Mouse (Mus musculus) embryo, embryonic 10 days (tissue): ENCODE measurements around the gene Usp24.
A peak's percentile ranks its signal among the peaks of the same experiment; 100 is the strongest.
"Not testable (repeated sequence)": the region's sequence is repeated elsewhere in the genome, so short reads cannot be mapped to it uniquely, and the experiment has no call there.

Experiments
- DNase-seq: peaks from one replicate; pipeline ENCODE4 v3.0.0-alpha.2; 2015; ENCODE audit warnings: low spot score

Usp24 gene

DNA sequence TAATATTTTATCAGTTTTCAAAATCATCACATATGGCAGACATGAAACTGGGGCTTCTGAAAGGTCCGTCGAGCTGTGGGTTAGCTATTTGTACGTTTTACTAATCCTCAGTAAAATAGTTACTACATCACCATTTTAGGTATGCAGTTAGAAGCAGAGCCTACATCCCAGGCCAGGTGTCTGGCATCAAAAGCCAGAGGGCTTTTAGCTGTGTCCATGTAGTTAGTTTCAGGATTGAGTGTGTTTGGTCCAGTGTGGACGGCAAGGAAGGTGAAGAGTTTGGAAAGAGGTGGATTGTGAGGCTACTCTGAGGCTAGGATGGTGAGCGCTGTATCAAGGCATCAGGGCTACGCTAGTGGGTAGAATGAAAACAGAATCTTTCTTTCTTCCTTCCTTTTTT is 3.0 kb downstream of the Usp24 start:
- no peak for DNase-seq

DNA sequence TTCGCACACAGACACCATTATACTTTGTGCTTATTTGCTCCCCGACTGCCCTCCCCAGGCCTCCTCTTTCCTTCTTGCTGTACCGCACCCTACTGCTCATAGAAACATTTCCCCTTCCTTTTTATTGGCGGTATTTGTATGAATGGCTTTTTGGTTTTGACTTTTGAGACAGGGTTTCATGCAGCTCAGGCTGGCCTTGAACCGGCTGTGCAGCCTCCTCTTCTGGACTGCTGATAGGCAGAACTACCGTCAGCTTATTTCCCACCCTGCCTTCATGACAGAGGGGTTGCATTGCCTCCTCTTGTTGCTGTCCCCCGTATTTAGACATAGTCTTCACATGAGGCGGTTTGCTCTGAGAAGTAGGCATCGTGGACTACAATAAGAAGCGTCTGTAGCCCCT is 6.8 kb downstream of the Usp24 start:
- DNase-seq: no peak

DNA sequence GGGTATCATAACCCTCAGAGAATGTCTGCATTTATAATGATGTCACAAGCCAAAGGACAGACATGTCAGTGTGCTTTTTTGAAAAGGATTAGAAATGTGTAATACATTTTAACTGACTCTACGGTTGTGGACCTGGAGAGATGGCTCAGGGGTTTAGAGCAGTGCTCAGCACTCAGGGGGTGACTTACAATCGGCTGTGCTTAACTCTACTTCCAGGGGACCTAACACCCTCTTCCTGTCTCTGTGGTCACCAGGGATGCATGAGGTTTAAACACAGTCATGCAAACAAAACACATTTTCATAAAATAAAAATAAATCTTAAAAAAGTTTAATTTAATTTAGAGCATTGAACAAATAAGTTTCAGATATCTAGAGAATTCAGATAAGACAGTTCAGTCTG is 7.3 kb downstream of the Usp24 start:
- DNase-seq: no peak

DNA sequence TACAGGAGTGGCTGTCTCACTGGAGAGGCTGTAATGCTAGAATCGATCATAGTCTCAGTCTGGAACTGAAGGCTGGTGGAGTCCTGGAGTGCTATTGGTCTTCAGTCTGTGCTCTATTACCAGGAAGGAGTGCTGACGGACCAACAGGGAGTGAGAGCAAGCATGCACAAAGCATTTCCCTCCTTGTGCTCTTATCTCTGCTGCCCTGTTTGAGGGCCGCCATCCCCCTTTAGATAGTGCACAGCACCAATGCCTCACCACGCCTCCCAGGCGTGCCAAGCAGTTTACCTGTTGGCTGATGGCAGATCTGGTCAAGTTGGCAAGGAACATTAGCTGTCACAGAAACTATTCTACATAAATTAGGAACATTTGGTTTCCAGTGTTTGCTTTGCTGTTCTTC is 11.4 kb downstream of the Usp24 start:
- no peak for DNase-seq

DNA sequence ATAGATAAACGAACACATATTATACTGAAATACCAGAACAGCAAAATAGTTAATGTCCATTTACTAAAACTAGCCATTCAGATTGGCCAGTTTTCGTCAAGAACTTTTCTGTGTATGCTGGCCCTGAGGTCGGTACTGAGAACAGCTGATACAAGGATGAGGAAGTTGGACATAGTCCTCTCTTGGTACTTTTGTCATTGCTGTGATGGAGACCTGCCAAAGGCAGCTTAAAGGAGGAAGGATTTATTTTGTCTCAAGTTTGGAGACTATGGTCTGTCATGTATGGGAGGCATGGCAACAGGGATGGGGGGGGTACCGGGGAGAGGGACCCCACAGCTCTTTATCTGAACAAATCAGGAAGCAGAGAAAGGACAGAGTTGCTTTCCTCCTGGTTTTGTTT is 12.7 kb downstream of the Usp24 start:
- no peak for DNase-seq

DNA sequence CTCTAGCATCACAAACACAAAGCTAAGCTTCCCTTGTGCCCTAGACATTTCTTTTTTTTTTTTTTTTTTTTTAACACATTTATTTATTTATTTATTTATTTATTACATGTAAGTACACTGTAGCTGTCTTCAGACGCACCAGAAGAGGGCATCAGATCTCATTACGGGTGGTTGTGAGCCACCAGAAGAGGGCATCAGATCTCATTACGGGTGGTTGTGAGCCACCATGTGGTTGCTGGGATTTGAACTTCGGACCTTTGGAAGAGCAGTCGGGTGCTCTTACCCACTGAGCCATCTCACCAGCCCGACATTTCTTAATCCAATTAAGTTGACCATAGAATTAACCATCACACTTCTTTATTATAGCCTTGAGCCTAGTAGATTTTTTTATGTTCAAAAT is 13.2 kb downstream of the Usp24 start:
- not testable (repeated sequence) for DNase-seq

DNA sequence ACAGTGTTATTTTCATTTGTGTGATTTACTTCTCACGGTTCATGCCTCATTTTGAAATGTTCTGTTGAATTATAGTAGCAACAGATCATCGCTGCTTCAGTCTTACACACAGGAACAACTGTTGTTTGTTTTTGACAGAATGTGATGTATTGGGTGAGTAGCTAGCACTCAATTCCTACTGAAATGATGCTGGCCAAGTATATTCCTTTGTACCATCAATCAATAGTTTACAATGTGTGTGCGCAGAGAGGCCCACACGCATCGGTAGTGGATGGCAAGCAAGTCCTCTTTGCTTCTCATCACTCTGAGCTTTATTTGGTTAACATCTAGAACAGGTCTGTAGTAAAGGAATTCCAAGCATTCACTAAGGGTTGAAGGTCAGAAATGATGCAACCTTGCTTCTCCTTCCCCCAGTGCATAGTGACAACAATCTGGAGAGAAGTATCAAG is 14.4 kb downstream of the Usp24 start:
- DNase-seq: peak; percentile 60

DNA sequence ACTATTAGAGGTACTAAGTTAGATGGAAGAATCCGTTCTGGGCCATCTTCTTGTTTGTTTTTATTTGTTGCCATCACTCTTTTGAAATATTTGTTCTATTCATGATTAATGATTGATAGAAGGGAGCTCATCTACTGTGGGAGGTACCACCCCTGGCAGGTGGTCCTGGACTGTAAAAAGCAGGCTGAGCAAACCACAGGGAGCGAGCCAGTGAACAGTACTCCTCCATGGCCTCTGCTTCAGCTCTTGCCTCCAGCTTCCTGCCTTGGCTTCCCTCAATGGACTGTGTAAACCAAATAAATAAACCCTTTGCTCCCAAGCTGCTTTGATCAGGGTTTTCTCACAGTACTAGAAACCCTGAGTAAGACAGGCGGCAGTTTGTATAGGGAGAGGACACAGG is 17.1 kb downstream of the Usp24 start:
- DNase-seq: no peak

DNA sequence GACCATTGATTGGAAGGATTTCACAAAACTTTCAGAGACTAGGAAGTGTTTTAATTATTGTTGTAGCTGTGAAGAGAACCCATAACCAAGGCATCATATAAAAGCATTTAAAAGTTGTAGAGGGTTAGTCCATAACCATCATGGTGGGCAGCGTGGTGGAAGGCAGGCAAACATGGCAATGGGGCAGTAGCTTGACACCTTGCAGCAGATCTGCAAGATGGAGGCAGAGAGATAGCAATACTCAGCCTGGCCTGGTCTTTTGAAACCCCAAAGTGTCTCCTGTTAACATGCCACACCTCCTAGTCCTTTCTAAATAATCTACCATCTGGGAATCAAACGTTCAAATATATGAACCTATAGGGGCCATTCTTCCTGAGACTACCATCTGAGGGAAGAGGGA is 17.6 kb downstream of the Usp24 start:
- no peak for DNase-seq

DNA sequence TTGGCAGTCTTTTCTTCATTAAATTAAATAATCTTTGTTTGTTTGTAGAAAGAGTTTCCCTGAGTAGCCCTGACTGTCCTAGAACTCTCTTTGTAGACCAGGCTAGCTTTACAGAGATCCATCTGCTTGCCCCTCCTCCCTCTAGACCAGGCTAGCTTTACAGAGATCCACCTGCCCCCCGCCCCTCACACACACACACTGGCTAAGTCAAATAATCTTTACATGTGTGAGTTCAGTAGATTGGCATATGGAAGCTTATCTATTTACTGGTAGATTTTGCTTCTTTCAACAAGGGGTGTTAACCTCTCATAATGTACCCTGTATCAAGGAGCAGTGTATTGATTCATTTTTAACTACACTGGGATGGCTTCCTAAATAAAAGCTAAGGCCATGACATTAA is 19.8 kb downstream of the Usp24 start:
- no peak for DNase-seq

DNA sequence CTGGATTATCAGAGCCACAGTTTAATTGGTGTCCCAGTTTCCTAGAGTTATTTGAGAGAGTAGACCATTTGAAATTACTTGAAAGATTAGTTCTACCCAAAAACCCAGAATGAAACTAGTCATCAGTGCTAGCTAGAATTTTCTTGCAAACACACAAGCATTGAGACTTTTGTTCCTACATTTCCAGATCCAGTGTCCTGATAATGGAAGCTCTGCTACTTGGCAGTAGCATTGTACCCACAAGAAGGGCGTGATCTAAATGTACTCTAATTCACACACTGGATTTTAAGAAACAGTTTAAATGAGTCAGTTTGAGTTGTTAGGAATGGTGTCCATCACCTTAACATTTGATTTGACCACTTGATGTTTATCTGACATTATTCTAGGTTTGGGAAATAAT is 31.7 kb downstream of the Usp24 start:
- DNase-seq: no peak

DNA sequence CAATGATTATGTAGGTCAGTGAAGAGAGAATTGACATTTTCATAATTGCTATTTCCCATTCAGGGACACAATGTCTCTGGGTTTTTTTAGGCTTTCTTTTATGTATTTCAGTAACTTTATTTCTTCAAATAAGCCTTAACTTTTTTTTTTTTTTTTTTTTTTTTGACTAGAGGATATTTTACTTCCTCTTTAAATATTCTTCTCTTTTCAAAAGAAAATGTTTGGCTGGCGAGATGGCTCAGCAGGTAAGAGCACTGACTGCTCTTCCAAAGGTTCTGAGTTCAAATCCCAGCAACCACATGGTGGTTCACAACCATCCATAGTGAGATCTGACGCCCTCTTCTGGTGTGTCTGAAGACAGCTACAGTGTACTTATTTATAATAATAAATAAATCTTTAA is 39.0 kb downstream of the Usp24 start:
- DNase-seq: not testable (repeated sequence)

DNA sequence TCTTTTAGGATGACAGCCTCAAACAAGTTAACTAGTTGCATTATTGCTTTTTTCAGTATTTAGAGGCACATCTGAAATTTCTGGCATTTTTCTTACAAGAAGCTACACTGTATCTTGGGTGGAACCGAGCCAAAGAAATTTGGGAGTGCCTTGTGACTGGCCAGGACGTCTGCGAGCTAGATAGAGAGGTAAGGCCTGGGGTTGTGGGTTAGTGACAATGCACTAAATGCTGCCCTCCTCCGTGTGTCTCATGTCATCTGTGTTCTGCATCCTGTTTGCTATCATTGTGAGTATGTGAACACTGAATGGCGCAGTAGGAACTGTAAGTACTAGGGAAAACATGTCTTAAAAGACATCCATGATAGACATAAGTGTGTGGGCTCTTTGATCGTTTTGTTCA is 54.0 kb downstream of the Usp24 start:
- DNase-seq: no peak

DNA sequence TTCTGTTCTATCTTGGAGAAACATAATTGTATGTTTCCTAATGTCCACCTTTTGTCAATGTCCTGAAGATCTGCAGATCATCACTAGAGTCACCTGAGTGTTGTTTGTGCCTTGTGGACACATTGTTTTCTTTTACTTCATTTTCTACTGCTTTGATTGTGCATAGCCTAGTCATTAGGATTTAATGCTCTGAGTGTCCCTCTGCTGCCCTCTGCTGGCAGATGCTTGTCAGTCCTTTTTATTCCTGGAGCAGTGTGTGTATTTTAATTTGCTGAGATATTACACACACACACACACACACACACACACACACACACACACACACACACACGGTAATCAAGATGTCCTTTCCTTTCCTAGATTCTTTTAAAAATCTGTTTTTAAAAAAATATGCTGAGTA is 59.8 kb downstream of the Usp24 start:
- DNase-seq: peak; percentile 91

DNA sequence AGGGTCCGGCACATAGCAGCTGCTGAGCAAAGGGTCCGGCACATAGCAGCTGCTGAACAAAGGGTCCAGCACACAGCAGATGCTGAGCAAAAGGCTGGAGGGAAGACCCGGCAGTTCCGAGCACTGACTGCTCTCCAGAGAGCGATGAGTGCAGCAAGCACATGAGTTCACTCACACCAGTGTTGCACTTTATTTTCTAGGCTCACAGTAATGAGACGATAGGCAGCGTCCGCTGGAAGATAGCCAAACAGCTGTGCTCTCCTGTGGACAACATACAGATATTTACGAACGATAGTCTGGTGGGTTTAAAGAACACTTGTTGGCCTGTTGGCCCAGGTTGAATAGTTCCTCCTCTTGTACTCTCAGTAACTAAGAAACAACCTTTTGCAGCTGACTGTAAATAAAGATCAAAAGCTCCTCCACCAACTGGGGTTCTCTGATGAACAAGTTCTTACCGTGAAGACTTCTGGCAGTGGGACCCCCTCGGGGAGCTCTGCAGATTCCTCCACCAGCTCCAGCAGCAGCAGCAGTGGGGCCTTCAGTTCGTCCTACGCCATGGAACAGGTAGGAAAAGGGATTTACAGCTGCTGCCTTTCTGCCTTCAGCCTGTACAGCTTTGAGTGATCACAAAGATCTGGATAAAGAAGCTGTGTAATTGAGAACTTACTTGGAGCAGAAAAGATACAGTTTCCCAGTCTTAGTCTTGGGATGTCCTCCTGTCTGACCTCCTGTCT is 63.0 kb downstream of the Usp24 start:
- no peak for DNase-seq

DNA sequence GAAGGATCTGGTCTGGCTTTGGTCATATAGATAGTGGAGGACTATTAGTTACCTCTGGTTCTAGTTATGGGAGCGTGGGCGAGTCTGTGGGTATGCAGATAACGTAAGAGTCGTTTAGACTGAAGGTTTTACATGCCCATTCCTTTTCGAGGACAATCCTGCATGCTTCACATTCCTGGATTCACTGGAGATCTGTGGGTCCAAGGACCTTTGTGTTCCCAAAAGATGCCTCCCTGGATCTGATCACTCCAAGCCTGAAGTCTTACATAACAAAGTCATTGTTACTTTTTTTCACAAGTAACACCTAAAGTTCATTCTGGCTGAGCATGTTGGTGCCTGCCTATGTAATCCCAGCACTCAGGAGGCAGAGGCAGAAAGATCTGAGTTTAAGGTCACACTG is 65.1 kb downstream of the Usp24 start:
- no peak for DNase-seq

DNA sequence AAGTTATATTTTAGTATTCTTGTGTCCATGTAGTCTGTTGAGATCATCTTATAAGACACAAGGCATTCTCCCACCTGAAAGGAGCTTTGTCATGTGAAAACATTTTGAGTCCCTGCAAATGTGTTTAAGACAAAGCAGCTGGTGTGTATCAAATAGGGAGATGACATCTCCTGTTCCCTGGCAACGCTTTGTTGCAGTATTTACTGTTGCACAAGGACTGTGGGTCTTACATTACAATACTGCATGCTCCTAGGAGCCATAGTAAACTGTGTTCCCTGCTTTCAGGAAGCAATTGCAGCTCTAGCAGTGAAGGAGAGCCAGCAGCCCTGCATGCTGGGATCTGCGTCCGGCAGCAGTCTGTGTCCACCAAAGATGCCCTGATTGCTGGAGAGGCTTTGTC is 73.9 kb downstream of the Usp24 start:
- DNase-seq: no peak

DNA sequence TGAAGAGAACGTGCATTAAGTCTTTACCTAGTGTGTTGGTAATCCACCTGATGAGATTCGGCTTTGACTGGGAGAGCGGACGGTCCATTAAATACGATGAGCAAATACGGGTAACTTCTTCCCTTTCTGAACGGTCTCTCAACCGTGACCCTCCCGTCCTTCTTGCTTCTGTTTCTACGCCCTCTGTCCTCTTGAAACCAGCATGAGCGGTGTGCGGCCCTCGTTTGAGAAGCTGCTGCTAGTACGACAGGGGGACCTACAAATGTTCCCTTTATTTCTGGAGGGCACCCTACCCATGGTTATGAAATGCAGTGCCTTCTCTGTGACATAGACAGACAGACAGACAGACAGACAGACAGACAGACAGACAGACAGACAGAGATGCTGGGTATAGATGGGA is 93.6 kb downstream of the Usp24 start:
- DNase-seq: no peak

DNA sequence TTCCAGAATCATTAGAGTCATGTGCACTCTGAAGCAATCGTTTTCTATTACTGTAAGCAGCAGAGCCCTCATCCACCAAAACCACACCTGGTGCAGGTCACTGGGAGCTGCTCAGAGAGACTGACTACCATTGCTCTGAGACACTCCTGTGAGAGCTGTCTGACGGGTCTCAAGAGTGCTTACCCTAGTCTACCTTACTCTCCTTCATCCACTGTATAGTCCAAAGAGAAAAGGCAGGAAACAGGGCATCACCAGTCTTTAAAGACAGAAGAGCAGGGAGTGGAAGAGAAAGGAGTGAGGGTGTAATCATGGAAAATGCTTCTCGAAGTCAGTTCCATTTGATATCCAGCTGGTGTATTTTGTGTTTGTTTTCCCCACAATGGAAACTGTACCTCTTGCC is 103.2 kb downstream of the Usp24 start:
- no peak for DNase-seq

DNA sequence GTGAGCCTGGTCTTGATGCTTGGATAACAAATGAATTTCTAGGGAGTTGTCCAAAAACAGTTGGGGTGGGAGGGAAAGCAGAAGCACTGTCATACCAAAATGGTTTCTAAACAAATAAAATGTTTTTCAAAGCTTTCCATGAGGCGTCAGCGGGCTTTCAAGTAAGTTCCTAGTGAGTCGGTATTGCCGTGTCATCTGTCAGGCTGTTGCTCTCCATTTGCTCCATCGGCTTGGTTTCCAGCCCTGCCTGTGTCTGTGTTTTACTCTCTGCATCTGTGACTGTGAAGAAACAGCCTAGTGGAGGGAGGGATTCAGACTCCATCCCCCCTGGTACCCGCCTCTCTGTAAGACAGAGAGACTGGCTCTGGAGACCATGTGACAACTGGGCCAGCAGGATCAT is 103.8 kb downstream of the Usp24 start:
- no peak for DNase-seq

DNA sequence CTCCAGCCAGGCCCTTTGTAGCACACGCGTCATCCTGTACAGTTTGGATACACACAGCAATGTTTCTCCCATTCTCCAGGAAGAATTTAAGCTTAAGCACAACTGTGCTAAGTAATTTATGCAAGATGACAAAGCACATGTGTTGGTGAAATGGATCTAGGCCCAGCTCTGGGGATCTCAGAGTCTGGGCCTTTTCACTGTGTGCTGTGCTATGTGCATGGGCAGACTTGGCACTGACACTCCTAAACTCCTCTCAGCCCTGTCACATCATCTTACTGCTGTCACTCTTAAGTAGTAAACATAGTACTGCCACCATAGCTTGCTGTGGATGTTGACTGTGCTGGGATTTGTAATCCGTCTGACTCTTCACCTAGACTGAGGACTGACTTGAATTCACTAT is 106.6 kb downstream of the Usp24 start:
- DNase-seq: no peak

DNA sequence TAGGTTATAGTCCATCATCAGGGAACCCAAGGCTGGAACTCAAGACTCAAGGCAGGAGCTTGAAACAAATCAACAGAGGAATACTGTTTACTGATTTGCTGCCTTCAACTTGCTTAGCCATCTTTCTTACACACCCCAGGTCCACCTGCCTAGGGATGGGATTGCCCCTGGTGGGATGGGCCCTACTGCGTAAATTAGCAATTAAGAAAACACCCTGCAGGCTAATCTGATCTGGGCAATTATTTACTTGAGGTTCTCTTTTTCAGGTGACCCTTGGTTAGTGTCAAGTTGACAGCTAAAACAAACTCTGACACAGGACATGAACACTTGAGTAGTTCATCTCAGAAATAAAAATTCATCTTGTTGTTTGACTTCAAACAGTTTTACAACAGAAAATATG is 108.5 kb downstream of the Usp24 start:
- DNase-seq: no peak

DNA sequence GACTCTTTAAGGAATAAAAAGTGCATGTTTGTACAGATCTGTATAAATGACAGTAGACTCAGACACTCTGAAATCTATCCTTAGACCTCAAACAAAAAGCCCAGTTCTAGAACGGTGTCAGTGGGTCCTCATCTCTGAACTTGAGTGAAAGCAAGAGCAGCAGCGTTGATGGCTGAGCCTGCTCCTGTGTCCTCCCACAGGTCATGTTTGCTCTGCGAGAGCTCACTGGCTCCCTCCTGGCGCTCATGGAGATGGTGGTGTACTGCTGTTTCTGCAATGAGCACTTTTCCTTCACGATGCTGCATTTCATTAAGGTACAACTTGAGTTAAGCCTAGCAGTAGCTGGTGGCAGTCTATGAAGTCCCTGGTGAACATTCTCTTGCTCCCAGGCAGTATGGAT is 110.3 kb downstream of the Usp24 start:
- DNase-seq: peak; percentile 34

DNA sequence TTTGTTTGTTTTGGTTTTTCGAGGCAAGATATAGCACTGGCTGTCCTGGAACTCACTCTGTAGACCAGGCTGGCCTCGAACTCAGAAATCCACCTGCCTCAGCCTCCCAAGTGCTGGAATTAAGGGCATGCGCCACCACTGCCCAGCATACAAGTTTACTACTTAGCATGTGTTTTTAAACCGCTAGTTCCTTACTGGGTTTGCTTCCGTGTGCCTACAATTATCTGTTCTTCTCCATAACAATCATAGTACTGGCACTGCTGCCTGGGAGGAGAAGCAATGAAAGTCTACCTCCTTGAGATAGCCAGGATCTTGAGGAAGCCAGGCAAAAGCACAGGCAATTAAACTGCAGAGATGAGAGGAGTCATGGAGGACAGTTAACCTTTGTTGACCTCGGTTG is 112.6 kb downstream of the Usp24 start:
- DNase-seq: no peak

DNA sequence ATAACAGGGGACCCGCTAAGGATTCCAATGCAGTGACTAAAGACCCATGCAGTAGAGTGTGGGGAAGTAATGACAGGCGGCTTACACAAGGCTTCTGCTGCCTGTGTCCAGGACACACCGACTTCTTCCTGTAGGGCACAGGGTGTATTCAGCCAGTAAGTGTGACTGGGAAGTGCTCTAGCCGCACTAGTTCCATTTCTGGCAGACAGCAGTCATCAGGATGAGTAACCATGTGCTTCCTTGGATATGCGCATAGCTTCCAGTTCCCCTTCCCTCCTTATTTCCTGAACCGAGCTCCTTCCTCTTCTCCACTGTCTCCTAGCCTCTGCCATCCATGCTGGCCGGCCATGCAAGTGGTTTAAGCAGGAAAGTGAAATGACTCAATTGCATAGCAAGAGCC is 113.1 kb downstream of the Usp24 start:
- no peak for DNase-seq
